Mouse (Mus musculus): Measurements from ENCODE around the gene Srf. TPM values are rescaled to one million over a fixed set of nuclear protein-coding genes. Genes with fewer than 3 reads are reported as not detected.
A peak's percentile ranks its signal among the peaks of the same experiment; 100 is the strongest.

Gene Srf
- polyA plus RNA-seq (2016; fragmentation: Nextera tagmentation; extraction: Ambion mirVana): 5.9 and 7.8 TPM in 2 replicates

DNA sequence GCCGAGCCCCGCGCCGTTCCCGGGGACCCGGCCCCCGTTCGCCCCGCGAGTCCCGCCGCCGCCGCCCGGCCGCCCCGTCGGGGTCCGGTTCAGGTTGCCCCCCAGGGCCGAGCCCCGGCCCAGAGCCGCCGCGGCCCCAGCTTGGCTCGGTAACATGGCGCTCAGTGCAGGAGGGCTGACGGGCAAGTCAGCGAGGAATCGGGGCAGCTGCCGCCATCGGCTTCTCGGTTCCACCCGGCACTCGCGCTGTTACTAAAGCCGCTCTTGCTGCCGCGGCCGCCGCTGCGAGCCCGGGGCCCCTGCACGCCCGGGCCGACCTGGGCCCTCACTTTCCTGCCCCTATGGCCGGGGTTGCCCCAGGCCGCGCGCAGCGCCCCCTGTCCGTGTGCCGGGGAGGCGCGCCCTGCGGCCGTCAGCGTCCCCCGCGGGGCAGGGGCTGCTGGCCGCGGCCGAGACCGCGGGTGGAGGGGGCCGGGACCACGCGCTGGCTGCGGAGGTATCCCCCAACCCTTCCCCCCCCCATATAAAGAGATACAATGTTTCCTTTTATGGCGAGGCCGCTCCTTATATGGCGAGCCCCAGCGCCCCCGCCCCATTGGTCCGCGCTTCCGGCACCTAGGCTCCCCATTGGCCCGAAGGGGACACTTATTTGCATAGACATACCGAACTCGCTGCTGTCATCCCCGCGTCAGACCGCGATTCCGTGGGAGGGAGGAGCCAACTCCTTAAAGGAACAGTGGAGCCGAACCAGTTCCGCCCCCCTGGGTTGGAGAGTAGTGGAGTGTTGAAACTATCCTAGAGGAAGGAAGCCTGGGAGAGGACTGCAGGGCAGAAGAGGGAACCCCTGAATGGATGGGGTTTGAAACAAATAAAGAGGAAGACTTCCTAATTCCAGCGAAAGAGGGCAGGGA lies at the start of gene Srf:
Gene Srf (minus strand): TSS at position 503 of the 911 bp plus-strand sequence.
- Histone ChIP-seq H3K9me3 (no peaks in the 10 kb centered on the region), H3K4me1 (replicated peaks) (peaks cover 52% of the 10 kb centered on the region), H3K36me3 (peaks cover 17% of the 10 kb centered on the region), H3K27ac (peak within 1 kb of the TSS; percentile 98), H3K27me3 (ENCODE audit: insufficient read depth, poor library complexity, severe bottlenecking) (0 out of 2 replicates have a peak, but pooled peaks cover 8% of the 10 kb centered on the region), H3K4me3 (peak within 1 kb of the TSS; percentile 100)
- peak; percentile 97 for DNase-seq (ENCODE audit: low spot score)
- WGBS: under 1% methylated on average over 87 of the region's 87 CpGs

GRCm38 (mm10) chr17:46605126-46605525 lies 49.2 kb upstream of the Srf start:
- Histone ChIP-seq H3K27ac (peak overlapping the region; percentile 67), H3K27me3 (ENCODE audit: insufficient read depth, poor library complexity, severe bottlenecking) (no peaks in the 10 kb centered on the region), H3K4me1 (replicated peaks) (peaks cover 36% of the 10 kb centered on the region), H3K4me3 (no peak overlapping the region), H3K36me3 (peaks cover 9% of the 10 kb centered on the region), H3K9me3 (no peaks in the 10 kb centered on the region)
- WGBS: 61% methylated on average over 5 of the region's 5 CpGs
- DNase-seq (ENCODE audit: low spot score): no peak

- H3K4me1 ChIP-seq (replicated peaks): peaks cover 28% of the 10 kb centered on the region
- WGBS: 95% methylated on average over 4 of the region's 4 CpGs
- peaks cover 13% of the 10 kb centered on the region for H3K36me3 ChIP-seq
- H3K27me3 ChIP-seq (ENCODE audit: insufficient read depth, poor library complexity, severe bottlenecking): no peaks in the 10 kb centered on the region
- no peak for DNase-seq (ENCODE audit: low spot score)
- H3K27ac ChIP-seq: no peak overlapping the region; the same call in 1 of the 2 replicates
- H3K4me3 ChIP-seq: no peak overlapping the region
- no peaks in the 10 kb centered on the region for H3K9me3 ChIP-seq
These were observed 47.3 kb upstream of the Srf start for GRCm38 (mm10) chr17:46603229-46603628.

GRCm38 (mm10) chr17:46602212-46602611 lies 46.2 kb upstream of the Srf start:
- Histone ChIP-seq H3K36me3 (peaks cover 23% of the 10 kb centered on the region), H3K4me3 (no peak overlapping the region), H3K9me3 (no peaks in the 10 kb centered on the region), H3K4me1 (replicated peaks) (peaks cover 28% of the 10 kb centered on the region), H3K27me3 (ENCODE audit: insufficient read depth, poor library complexity, severe bottlenecking) (no peaks in the 10 kb centered on the region), H3K27ac (peak overlapping the region; percentile 56)
- DNase-seq (ENCODE audit: low spot score): no peak
- WGBS: 84% methylated on average over 9 of the region's 9 CpGs

- DNase-seq (ENCODE audit: low spot score): no peak
- no peak overlapping the region for H3K27ac ChIP-seq
- no peaks in the 10 kb centered on the region for H3K27me3 ChIP-seq (ENCODE audit: insufficient read depth, poor library complexity, severe bottlenecking)
- H3K36me3 ChIP-seq: peaks cover 28% of the 10 kb centered on the region
- 90% methylated on average over 2 of the region's 2 CpGs for WGBS
- H3K9me3 ChIP-seq: no peaks in the 10 kb centered on the region
- no peak overlapping the region for H3K4me3 ChIP-seq
- H3K4me1 ChIP-seq (replicated peaks): peaks cover 22% of the 10 kb centered on the region
These were observed 44.6 kb upstream of the Srf start for GRCm38 (mm10) chr17:46600569-46600968.

DNA sequence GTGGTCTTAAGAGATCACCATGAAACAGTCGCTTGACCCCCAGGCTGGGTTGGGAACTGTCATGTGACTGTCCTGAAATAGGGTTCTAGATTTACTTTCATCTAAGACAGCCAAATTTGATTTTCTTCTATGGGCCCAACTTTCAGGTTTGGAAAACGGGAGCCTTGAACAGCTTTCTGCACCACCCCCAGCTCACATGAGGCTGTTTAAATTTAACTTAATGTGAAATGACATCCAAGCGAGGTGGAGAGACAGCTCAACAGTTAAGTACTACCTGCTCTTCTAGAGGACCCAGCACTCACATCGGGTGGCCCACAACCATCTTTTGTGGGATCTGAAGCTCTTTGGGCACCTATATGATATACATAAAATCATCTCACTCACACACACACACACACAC lies 43.0 kb upstream of the Srf start:
- DNase-seq (ENCODE audit: low spot score): no peak
- Histone ChIP-seq H3K4me3 (no peak overlapping the region), H3K9me3 (no peaks in the 10 kb centered on the region), H3K4me1 (replicated peaks) (peaks cover 21% of the 10 kb centered on the region), H3K27me3 (ENCODE audit: insufficient read depth, poor library complexity, severe bottlenecking) (no peaks in the 10 kb centered on the region), H3K27ac (no peak overlapping the region), H3K36me3 (peaks cover 28% of the 10 kb centered on the region)
- 91% methylated on average over 4 of the region's 4 CpGs for WGBS

DNA sequence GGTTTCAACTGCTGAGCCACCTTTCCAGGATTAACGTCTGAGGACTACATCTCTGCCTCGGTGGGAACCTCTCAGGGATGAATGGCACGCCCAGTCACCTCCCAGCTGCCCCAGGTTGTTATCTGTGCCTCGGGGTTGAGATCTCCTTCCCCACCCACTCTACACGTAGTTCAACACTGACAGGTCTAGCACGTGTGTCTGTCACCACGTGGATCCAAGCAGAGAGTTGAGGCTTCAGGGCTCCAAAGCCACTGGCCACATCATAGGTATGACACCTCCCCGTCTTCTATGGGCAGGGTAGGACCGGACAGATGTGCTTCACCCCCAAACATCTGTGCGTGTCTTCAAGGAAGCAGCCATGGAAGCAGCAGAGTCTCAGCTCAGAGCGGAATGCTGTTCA lies 42.0 kb upstream of the Srf start:
- H3K4me1 ChIP-seq (replicated peaks): peaks cover 23% of the 10 kb centered on the region
- H3K27me3 ChIP-seq (ENCODE audit: insufficient read depth, poor library complexity, severe bottlenecking): no peaks in the 10 kb centered on the region
- H3K4me3 ChIP-seq: no peak overlapping the region
- H3K27ac ChIP-seq: no peak overlapping the region
- peaks cover 28% of the 10 kb centered on the region for H3K36me3 ChIP-seq
- WGBS: 94% methylated on average over 11 of the region's 11 CpGs
- no peak for DNase-seq (ENCODE audit: low spot score)
- no peaks in the 10 kb centered on the region for H3K9me3 ChIP-seq

- no peaks in the 10 kb centered on the region for H3K27me3 ChIP-seq (ENCODE audit: insufficient read depth, poor library complexity, severe bottlenecking)
- 86% methylated on average over 6 of the region's 6 CpGs for WGBS
- peak overlapping the region; percentile 69 for H3K27ac ChIP-seq
- peaks cover 34% of the 10 kb centered on the region for H3K36me3 ChIP-seq
- H3K4me1 ChIP-seq (replicated peaks): peaks cover 19% of the 10 kb centered on the region
- no peaks in the 10 kb centered on the region for H3K9me3 ChIP-seq
- H3K4me3 ChIP-seq: no peak overlapping the region
- no peak for DNase-seq (ENCODE audit: low spot score)
These were observed 39.4 kb upstream of the Srf start for GRCm38 (mm10) chr17:46595336-46595735.

GRCm38 (mm10) chr17:46594606-46595005 lies 38.6 kb upstream of the Srf start:
- Histone ChIP-seq H3K36me3 (peaks cover 41% of the 10 kb centered on the region), H3K27me3 (ENCODE audit: insufficient read depth, poor library complexity, severe bottlenecking) (no peaks in the 10 kb centered on the region), H3K4me1 (replicated peaks) (peaks cover 19% of the 10 kb centered on the region), H3K27ac (peak overlapping the region; percentile 69), H3K4me3 (no peak overlapping the region), H3K9me3 (no peaks in the 10 kb centered on the region)
- peak; percentile 36 for DNase-seq (ENCODE audit: low spot score)
- 44% methylated on average over 9 of the region's 9 CpGs for WGBS

DNA sequence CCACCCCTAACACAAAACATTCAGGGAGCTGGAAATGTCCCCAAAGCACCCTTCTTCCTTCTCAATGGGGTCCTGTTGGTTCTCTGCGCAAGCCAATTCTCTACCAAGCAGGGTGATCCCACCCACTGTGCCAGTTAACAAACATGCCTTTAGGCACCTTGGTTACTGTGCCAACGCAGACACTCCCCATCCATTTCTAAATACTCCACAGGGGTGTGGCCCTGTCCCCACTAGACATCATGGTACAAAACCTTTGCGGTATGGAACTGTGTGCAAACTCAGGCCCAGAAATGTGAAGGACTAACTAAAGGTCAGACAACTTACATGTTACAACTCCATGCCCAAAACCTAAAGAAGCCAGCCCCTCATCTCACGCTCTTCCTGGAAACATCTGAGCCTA lies 37.1 kb upstream of the Srf start:
- Histone ChIP-seq H3K27ac (peak overlapping the region; percentile 5; the same call in 1 of the 2 replicates), H3K27me3 (ENCODE audit: insufficient read depth, poor library complexity, severe bottlenecking) (no peaks in the 10 kb centered on the region), H3K36me3 (peaks cover 51% of the 10 kb centered on the region), H3K9me3 (no peaks in the 10 kb centered on the region), H3K4me3 (no peak overlapping the region), H3K4me1 (replicated peaks) (peaks cover 19% of the 10 kb centered on the region)
- no peak for DNase-seq (ENCODE audit: low spot score)
- WGBS: 92% methylated on average over 4 of the region's 4 CpGs

DNA sequence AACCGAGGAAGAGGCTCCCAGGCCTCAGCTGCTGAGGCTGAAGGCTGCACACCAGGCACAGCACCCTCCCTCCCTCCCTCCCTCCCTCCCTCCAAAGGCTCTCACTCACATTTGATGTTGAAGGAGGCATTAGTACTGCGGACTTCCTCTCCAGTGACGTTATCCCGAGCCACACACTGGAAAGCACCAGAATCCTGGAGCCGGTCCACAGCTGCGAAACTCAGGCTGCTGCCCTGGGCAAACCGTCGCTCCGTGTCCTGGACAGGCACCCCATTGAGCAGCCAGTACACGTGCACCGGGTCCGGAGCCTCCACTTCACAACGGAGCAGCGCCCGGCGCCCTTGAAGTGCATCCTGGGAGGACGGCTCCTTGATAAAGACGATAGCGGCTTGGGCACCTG lies 35.4 kb upstream of the Srf start:
- DNase-seq (ENCODE audit: low spot score): no peak
- Histone ChIP-seq H3K9me3 (no peaks in the 10 kb centered on the region), H3K4me3 (no peak overlapping the region), H3K36me3 (peaks cover 53% of the 10 kb centered on the region), H3K27me3 (ENCODE audit: insufficient read depth, poor library complexity, severe bottlenecking) (no peaks in the 10 kb centered on the region), H3K27ac (no peak overlapping the region), H3K4me1 (replicated peaks) (peaks cover 19% of the 10 kb centered on the region)
- WGBS: 92% methylated on average over 19 of the region's 19 CpGs

GRCm38 (mm10) chr17:46590439-46590838 lies 34.5 kb upstream of the Srf start:
- 92% methylated on average over 7 of the region's 7 CpGs for WGBS
- peaks cover 63% of the 10 kb centered on the region for H3K36me3 ChIP-seq

GRCm38 (mm10) chr17:46589635-46590314 lies 33.8 kb upstream of the Srf start:
- H3K4me1 ChIP-seq (replicated peaks): peaks cover 11% of the 10 kb centered on the region
- H3K9me3 ChIP-seq: no peaks in the 10 kb centered on the region
- peaks cover 70% of the 10 kb centered on the region for H3K36me3 ChIP-seq
- H3K27ac ChIP-seq: no peak overlapping the region
- H3K4me3 ChIP-seq: no peak overlapping the region
- no peak for DNase-seq (ENCODE audit: low spot score)
- WGBS: 92% methylated on average over 16 of the region's 16 CpGs
- H3K27me3 ChIP-seq (ENCODE audit: insufficient read depth, poor library complexity, severe bottlenecking): no peaks in the 10 kb centered on the region

More at GRCm38 (mm10) chr17:46590439-46590838, 34.5 kb upstream of the Srf start:
- Histone ChIP-seq H3K27ac (no peak overlapping the region), H3K9me3 (no peaks in the 10 kb centered on the region), H3K27me3 (ENCODE audit: insufficient read depth, poor library complexity, severe bottlenecking) (no peaks in the 10 kb centered on the region), H3K4me1 (replicated peaks) (peaks cover 17% of the 10 kb centered on the region), H3K4me3 (no peak overlapping the region)
- no peak for DNase-seq (ENCODE audit: low spot score)
